Mouse (Mus musculus) embryonic fibroblast, embryonic 13.5 days (primary cell): ENCODE results near the gene Gm21173. TPM values are rescaled to one million over a fixed set of nuclear protein-coding genes. Genes with fewer than 3 reads are reported as not detected.
"Not testable (repeated sequence)": the region's sequence is repeated elsewhere in the genome, so short reads cannot be mapped to it uniquely, and the experiment has no call there.

Experiments used
- H3K27ac ChIP-seq: 2 replicates; pipeline ENCODE4 v1.5.1; 2012; ENCODE audit warnings: low read length, control low read depth, inconsistent platforms; ENCODE audit not compliant: insufficient read depth
- H3K4me1 ChIP-seq: 2 replicates; pipeline ENCODE4 v1.6.1; 2011; ENCODE audit warnings: low read length; ENCODE audit not compliant: control insufficient read depth, insufficient read depth
- H3K4me3 ChIP-seq: 2 replicates; pipeline ENCODE4 v1.5.1; 2011; ENCODE audit warnings: mild to moderate bottlenecking, control low read depth, low read length; ENCODE audit not compliant: insufficient read depth
- polyA plus RNA-seq: library from polyadenylated mRNA; stranded (reverse); fragments of >200 nt; gene quantifications from 2 replicates; pipeline ENCODE4 v1.2.4, GENCODE M21; 2011; ENCODE audit warnings: low read depth; ENCODE audit not compliant: missing spikeins, insufficient read length

Gene Gm21173
- not detected in 2 replicates for polyA plus RNA-seq

DNA sequence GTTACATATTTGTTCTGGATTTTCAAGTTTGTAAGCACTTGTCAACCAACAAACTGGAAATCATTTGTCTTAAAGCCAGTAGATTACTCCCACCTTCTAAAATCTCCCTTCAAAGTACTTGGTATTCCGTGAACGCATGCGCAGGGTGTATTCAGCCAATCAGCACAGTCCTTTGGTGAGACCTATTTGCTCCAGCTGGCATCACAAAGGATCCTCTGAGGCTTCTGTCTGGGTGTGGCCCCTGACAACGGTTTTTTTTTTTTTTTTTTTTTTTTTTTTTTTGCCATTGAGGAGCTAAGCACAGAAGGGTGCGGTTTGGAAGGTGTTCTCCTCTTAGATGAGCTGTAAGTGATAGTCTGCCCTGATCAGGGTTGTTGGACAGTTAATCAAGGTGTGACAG lies at the start of gene Gm21173:
Gene Gm21173 (plus strand): TSS at position 301 of the 400 bp plus-strand sequence.
- not testable (repeated sequence) for H3K4me1 ChIP-seq, H3K4me3 ChIP-seq, H3K27ac ChIP-seq
